Mouse (Mus musculus) lung, postnatal 0 days (tissue): ENCODE results near the gene Fryl. TPM values are rescaled to one million over a fixed set of nuclear protein-coding genes. Genes with fewer than 3 reads are reported as not detected.

ENCODE experiments used
- ATAC-seq: fragments of 200-750 bp; cut with Nextera tagmentation; 2 replicates; pipeline ENCODE4 v1.8.0; 2017; ENCODE audit warnings: moderate library complexity
- DNase-seq: peaks from one replicate; pipeline ENCODE4 v3.0.0-alpha.2; 2016; ENCODE audit warnings: low spot score
- H3K27ac ChIP-seq: fragments of 300-500 bp; sonication (generic); 2 replicates; pipeline ENCODE4 v1.5.1; 2014; ENCODE audit warnings: antibody characterized with exemption, mild to moderate bottlenecking, low read length, mixed read lengths
- H3K27me3 ChIP-seq: fragments of 300-500 bp; sonication (generic); replicated peaks from 2 replicates; pipeline ENCODE4 v1.6.1; 2014; ENCODE audit warnings: low read length, mixed read lengths; ENCODE audit not compliant: insufficient read depth
- H3K36me3 ChIP-seq: fragments of 300-500 bp; sonication (generic); 2 replicates; pipeline ENCODE4 v1.6.1; 2014; ENCODE audit warnings: low read length, mixed read lengths; ENCODE audit not compliant: insufficient read depth
- H3K4me1 ChIP-seq: fragments of 300-500 bp; sonication (generic); 2 replicates; pipeline ENCODE4 v1.6.1; 2014; ENCODE audit warnings: antibody characterized with exemption, low read depth, low read length, mixed read lengths; ENCODE audit not compliant: insufficient read depth
- H3K4me2 ChIP-seq: fragments of 300-500 bp; sonication (generic); replicated peaks from 2 replicates; pipeline ENCODE4 v1.6.1; 2014; ENCODE audit warnings: low read depth, mild to moderate bottlenecking, low read length, moderate library complexity, mixed read lengths
- H3K4me3 ChIP-seq: fragments of 300-500 bp; sonication (generic); 2 replicates; pipeline ENCODE4 v1.5.1; 2014; ENCODE audit warnings: low read depth, low read length
- H3K9ac ChIP-seq: fragments of 300-500 bp; sonication (generic); replicated peaks from 2 replicates; pipeline ENCODE4 v1.6.1; 2014; ENCODE audit warnings: low read depth, mild to moderate bottlenecking
- H3K9me3 ChIP-seq: fragments of 300-500 bp; sonication (generic); 2 replicates; pipeline ENCODE4 v1.6.1; 2016; ENCODE audit warnings: low read length, mixed read lengths
- CTCF ChIP-seq: IDR thresholded peaks from 2 replicates; pipeline ENCODE4 v1.5.1; 2016; ENCODE audit warnings: antibody characterized with exemption, mild to moderate bottlenecking
- EP300 ChIP-seq: IDR thresholded peaks from 2 replicates; pipeline ENCODE4 v1.6.1; 2016; ENCODE audit warnings: antibody characterized with exemption, mild to moderate bottlenecking, control low read depth
- WGBS: fragments of 180-500 bp; shearing (Covaris S2); extraction: QIAGEN DNeasy Blood & Tissue Kit; methylation state at CpG from one replicate; pipeline ENCODE4 v1.1.7; 2014; 5-methylcytosine and 5-hydroxymethylcytosine counted together
- polyA plus RNA-seq: library from polyadenylated mRNA; unstranded; fragments of >200 nt; fragmentation: Nextera tagmentation; extraction: Ambion mirVana; gene quantifications from 2 replicates; pipeline ENCODE4 v1.2.1, GENCODE M21; 2015

The Fryl gene
- polyA plus RNA-seq, 1 experiment from 2014 or later = 20.9 TPM

GRCm38 (mm10) chr5:73157009-73157408, 99.4 kb downstream of the Fryl start:
- Histone ChIP-seq H3K4me2 (no peak overlapping the region), H3K4me1 (peaks cover 7% of the 10 kb centered on the region; the same call in 1 of the 2 replicates), H3K27ac (no peak overlapping the region), H3K4me3 (no peak overlapping the region), H3K9ac (no peak overlapping the region), H3K27me3 (no peaks in the 10 kb centered on the region), H3K36me3 (no peaks in the 10 kb centered on the region), H3K9me3 (no peaks in the 10 kb centered on the region)
- TF ChIP-seq CTCF = no peak
- TF ChIP-seq EP300 = no peak
- DNase-seq (no peak), ATAC-seq (no peak)
- WGBS = 69% methylated on average over 5 of the region's 5 CpGs

GRCm38 (mm10) chr5:73156226-73156926, 100.0 kb downstream of the Fryl start:
- H3K36me3 ChIP-seq = no peaks in the 10 kb centered on the region
- ATAC-seq (peak; percentile 54; the same call in 1 of the 2 replicates), DNase-seq (peak; percentile 28)
- no peak overlapping the region for H3K4me3 ChIP-seq
- WGBS = 47% methylated on average over 15 of the region's 15 CpGs
- H3K9me3 ChIP-seq = no peaks in the 10 kb centered on the region
- peaks cover 7% of the 10 kb centered on the region; the same call in 1 of the 2 replicates for H3K4me1 ChIP-seq
- no peak overlapping the region for H3K4me2 ChIP-seq
- TF ChIP-seq EP300 (no peak), CTCF (no peak)
- no peak overlapping the region for H3K27ac ChIP-seq
- H3K27me3 ChIP-seq = no peaks in the 10 kb centered on the region
- no peak overlapping the region for H3K9ac ChIP-seq

GRCm38 (mm10) chr5:73153802-73154465, 102.5 kb downstream of the Fryl start:
- peaks cover 7% of the 10 kb centered on the region; the same call in 1 of the 2 replicates for H3K4me1 ChIP-seq
- no peak for ATAC-seq
- H3K27ac ChIP-seq = no peak overlapping the region
- no peak overlapping the region for H3K4me2 ChIP-seq
- no peak overlapping the region for H3K9ac ChIP-seq
- H3K27me3 ChIP-seq = no peaks in the 10 kb centered on the region
- H3K9me3 ChIP-seq = no peaks in the 10 kb centered on the region
- H3K36me3 ChIP-seq = no peaks in the 10 kb centered on the region
- 90% methylated on average over 14 of the region's 14 CpGs for WGBS
- no peak for TF ChIP-seq EP300
- no peak for TF ChIP-seq CTCF
- no peak overlapping the region for H3K4me3 ChIP-seq
- DNase-seq = no peak

GRCm38 (mm10) chr5:73152206-73152605, 104.2 kb downstream of the Fryl start:
- no peak for ATAC-seq
- no peaks in the 10 kb centered on the region for H3K27me3 ChIP-seq
- H3K36me3 ChIP-seq = no peaks in the 10 kb centered on the region
- no peak for TF ChIP-seq EP300
- no peak for TF ChIP-seq CTCF
- no peak overlapping the region for H3K9ac ChIP-seq
- no peaks in the 10 kb centered on the region for H3K9me3 ChIP-seq
- no peak overlapping the region for H3K27ac ChIP-seq
- no peak overlapping the region for H3K4me2 ChIP-seq
- H3K4me1 ChIP-seq = peaks cover 7% of the 10 kb centered on the region; the same call in 1 of the 2 replicates
- no peak overlapping the region for H3K4me3 ChIP-seq
- no peak for DNase-seq

GRCm38 (mm10) chr5:73150877-73151445, 105.5 kb downstream of the Fryl start:
- ATAC-seq (no peak), DNase-seq (no peak)
- H3K27ac ChIP-seq = no peak overlapping the region
- no peaks in the 10 kb centered on the region for H3K36me3 ChIP-seq
- WGBS = 86% methylated on average over 6 of the region's 6 CpGs
- TF ChIP-seq CTCF (no peak), EP300 (no peak)
- H3K4me2 ChIP-seq = no peak overlapping the region
- H3K9ac ChIP-seq = no peak overlapping the region
- H3K4me3 ChIP-seq = no peak overlapping the region
- H3K27me3 ChIP-seq = no peaks in the 10 kb centered on the region
- no peaks in the 10 kb centered on the region for H3K4me1 ChIP-seq
- H3K9me3 ChIP-seq = no peaks in the 10 kb centered on the region

GRCm38 (mm10) chr5:73144987-73145386, 111.4 kb downstream of the Fryl start:
- 88% methylated on average over 11 of the region's 11 CpGs for WGBS
- Histone ChIP-seq H3K27ac (no peak overlapping the region), H3K36me3 (no peaks in the 10 kb centered on the region), H3K4me3 (no peak overlapping the region), H3K27me3 (no peaks in the 10 kb centered on the region), H3K4me2 (no peak overlapping the region), H3K4me1 (no peaks in the 10 kb centered on the region), H3K9me3 (no peaks in the 10 kb centered on the region), H3K9ac (no peak overlapping the region)
- ATAC-seq = no peak
- no peak for DNase-seq
- no peak for TF ChIP-seq CTCF
- TF ChIP-seq EP300 = no peak
